Mouse (Mus musculus): Measurements from ENCODE around the gene Flot1.

DNA sequence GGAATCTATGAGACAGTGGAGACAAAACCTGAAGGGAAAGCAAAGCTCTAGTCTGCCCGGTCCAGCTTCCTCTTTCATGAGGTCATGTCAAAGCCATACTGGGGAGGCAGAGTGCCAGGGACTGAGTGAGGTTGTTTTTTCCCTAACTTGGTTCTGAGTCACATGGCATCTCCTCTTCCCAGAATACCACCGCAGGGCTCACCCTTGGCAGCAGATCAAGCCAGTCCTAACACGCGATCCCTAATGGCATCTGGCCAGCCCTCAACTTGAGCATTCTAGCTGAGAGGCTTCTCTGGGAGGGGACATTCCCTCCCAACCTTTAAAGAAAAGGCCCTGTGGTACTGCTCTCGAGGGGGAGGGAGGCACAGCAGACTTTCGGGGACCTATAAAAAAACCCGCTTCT lies 9.8 kb upstream of the Flot1 start:
- TF ChIP-seq NELFE (IDR thresholded peaks at IDR 0.05; ENCODE audit: low read depth, low read length) (no peak), MAX (IDR thresholded peaks at IDR 0.05; ENCODE audit: low read length) (peak; percentile 82), GATA1 (IDR thresholded peaks at IDR 0.05; ENCODE audit: low read depth, low read length) (no peak), TAL1 (IDR thresholded peaks at IDR 0.05; ENCODE audit: low read length) (no peak), CTCF (IDR thresholded peaks at IDR 0.05 in 2 of 3, conservative IDR thresholded peaks at IDR 0.05 in 1 of 3; ENCODE audit: control insufficient read depth in 1 of 3, insufficient read depth in 1 of 3, low read depth in 2 of 3, low read length in 3 of 3, poor library complexity in 1 of 3, severe bottlenecking in 1 of 3) (no peak), TCF12 (IDR thresholded peaks at IDR 0.05; ENCODE audit: low read depth, low read length) (no peak), EP300 (IDR thresholded peaks at IDR 0.05; ENCODE audit: low read depth in 1 of 2, low read length in 2 of 2) (peak in 1 of 2 experiments; percentile 35; a peak in 2 of 4 replicates), ZKSCAN1 (IDR thresholded peaks at IDR 0.05; ENCODE audit: low read depth, low read length) (no peak), MEF2A (IDR thresholded peaks at IDR 0.05; ENCODE audit: extremely low read depth, insufficient replicate concordance, low read depth, low read length, poor library complexity, severe bottlenecking) (no peak), RCOR1 (IDR thresholded peaks at IDR 0.05; ENCODE audit: low read depth, low read length) (peak; percentile 35; the same call in 1 of the 2 replicates), POLR2A (IDR thresholded peaks at IDR 0.05; ENCODE audit: control insufficient read depth in 1 of 2, insufficient read depth in 1 of 2, low read depth in 1 of 2, low read length in 2 of 2, poor library complexity in 1 of 2) (0 out of 4 replicates have a peak, but pooled peaks of 1 of the 2 experiments have one; percentile 18), CHD1 (IDR thresholded peaks at IDR 0.05; ENCODE audit: low read depth, low read length) (no peak), SIN3A (IDR thresholded peaks at IDR 0.05; ENCODE audit: low read length) (peak; percentile 71), CHD2 (IDR thresholded peaks at IDR 0.05; ENCODE audit: low read length) (no peak)
